Mouse (Mus musculus) E14TG2a.4 (cell line): Measurements from ENCODE around the gene Smarcd2.

Experiments used
- CTCF ChIP-seq: conservative IDR thresholded peaks from 2 replicates; pipeline ENCODE4 v1.5.1; 2014; ENCODE audit warnings: low read length
- POU5F1 ChIP-seq: IDR thresholded peaks from 2 replicates; pipeline ENCODE4 v1.6.1; 2014; ENCODE audit warnings: low read length, borderline replicate concordance

- TF ChIP-seq CTCF (no peak), POU5F1 (no peak)
These were observed 40.8 kb upstream of the Smarcd2 start for GRCm38 (mm10) chr11:106313533-106313932.
